Mouse (Mus musculus) CH12F3 (cell line): ENCODE data around the gene Ppie.
"Not testable (repeated sequence)": the region's sequence is repeated elsewhere in the genome, so short reads cannot be mapped to it uniquely, and the experiment has no call there.

ENCODE experiments used
- in situ Hi-C: fragments of 300-500 bp; cut with MboI; formaldehyde crosslinking; loops from 2 replicates; pipeline ENCODE4 v1.14.3; 2020; ENCODE audit warnings: low sequenced_read_pairs

Ppie gene

GRCm38 (mm10) chr4:123139513-123140154 lies at the start of gene Ppie:
TSS of gene Ppie (minus strand) at chr4:123139951.
- in situ Hi-C loops = no loop called here

DNA sequence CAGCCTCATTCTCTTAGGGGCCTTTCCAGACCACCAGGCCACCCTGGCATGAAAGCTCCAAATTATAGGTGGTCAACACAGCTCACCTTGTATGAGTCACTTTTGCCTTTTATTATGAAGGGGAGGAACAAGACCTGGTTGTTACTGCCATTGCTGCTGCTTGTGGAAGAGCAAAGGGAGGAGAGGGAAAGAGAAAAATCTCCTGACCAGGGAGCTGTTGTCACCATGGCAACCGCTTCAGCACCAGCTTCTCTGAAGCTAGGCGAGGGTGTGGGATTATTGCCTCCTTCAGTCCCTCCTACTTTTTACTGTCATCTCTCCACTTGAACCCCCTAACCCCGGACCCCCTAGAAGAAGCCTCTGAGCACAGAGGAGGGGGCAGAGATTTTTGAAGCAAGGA lies 45.1 kb upstream of the Ppie start:
- in situ Hi-C loops = no loop called here

DNA sequence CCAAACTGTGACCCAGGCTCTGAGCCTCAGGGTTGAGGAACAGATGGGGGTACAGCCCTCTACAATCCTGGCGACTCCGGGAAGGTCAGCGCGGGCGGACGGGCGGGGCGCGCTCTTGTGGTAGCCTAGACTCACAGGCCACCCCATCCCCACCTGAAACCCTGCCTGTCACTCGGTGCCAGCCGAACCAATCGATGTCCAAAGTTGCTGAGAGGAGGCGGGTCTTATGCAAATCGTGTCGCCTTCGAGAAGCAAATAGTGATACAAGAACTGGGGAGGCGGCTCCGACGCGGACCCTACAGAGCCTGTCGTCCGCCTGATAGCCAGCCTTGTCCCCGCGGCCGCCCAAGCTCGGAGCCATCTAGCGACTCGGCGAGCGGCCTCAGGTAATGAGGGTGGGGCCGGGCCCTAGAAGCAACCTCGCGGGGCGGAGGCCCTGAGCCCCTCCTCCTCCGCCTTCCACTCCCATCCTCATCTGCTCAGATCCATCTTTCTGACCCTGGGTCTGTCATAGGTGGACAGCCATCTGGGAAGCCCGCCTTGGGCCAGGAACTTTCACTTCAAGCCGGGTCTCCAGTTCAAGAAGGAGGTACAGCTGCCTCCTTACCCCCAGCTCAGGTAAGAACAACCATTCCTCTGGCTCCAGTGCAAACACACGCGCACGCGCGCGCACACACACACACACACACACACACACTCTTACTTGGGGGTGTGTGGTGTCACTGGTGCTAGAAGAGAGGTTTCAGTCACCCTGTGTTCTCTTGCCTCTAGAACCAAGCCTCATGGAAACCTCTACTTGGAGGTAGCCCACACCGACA lies 43.7 kb upstream of the Ppie start:
- in situ Hi-C loops = no loop called here

- in situ Hi-C loops = no loop called here
These were observed 42.8 kb upstream of the Ppie start, which contains the start of gene Hpcal4 for GRCm38 (mm10) chr4:123182328-123183238. TSS of gene Hpcal4 (plus strand) at chr4:123183227.

GRCm38 (mm10) chr4:123171811-123172210 lies 32.1 kb upstream of the Ppie start:
- in situ Hi-C loops = no loop called here

DNA sequence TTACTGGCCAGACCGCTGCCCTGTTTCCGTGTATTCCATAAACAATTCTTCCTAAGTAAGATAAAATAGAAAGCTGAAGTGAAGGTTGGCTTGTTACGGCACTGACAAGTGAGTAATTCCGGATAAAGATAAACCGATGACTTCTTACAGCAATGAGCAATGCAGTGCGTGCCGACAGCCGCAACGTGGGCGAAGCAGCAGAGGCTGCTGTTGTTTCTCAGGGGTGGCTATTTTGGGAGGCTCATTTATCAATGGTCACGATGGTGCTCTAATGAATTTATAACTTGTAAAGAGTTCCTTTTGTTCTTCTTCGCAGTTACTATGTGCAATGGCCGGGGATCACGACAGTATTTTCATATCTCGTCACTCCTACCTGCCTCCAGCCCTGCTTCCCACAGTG lies 24.4 kb upstream of the Ppie start:
- in situ Hi-C loops = no loop called here

- in situ Hi-C loops = no loop called here
These were observed 22.7 kb upstream of the Ppie start for GRCm38 (mm10) chr4:123162305-123162917.

DNA sequence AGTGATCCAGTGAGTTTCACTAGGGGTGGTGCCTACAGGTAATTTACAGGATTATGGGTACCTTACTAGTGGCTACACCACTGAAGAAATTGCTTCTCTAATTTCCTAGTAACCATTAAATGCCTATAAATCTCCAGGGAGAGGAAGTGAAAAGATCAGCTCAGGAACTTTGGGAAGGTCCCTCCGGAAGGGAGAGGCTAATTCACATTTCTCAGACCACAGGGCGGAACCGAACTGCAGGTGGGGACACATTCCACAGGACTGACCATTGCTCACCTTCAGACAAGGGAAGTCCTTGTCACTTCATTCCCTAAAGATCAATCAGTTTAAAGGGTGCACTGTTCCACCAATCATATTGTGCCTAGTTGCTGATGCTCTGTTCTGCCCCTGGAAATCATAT lies 21.5 kb upstream of the Ppie start:
- in situ Hi-C loops = not testable (repeated sequence)

- in situ Hi-C loops = no loop called here
These were observed 20.8 kb upstream of the Ppie start for GRCm38 (mm10) chr4:123160571-123160970.

DNA sequence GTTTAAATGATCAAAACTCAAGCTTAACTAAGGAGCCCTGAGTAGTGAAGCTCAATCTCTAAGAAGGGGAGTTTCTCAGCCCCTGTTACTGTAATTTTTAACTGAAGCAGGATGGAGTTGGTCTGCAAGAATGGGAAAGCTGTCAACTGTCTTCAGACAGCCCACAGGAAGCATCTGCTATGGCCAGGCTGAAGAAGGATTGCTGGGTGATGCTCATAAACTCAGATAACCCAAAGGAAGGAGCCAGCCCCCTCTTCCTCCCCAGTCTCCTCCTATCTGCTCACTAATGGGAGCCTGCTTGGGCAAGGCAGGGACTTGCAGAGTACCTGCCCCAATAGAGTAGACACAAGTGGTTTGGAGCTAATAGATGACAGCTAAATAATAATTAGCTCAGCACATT lies 16.1 kb upstream of the Ppie start:
- in situ Hi-C loops = no loop called here

DNA sequence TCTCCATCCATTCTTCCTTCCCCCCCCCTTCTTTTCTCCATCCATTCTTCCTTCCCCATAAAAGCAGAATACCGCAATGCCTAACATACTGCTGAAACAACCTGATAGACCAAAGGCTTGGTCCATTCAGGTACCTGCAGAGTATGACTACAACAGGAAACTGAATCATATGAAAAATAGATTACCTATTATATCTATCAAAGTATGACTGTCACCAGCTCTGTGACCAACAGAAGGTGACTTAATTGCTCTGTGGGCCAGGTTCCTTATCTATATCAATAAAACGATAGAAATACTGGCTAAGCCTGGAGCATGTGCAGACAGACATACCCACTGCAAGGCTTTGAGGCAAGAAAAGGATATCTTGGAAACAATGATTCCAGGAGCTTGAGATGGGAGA lies 15.7 kb upstream of the Ppie start:
- in situ Hi-C loops = no loop called here

- in situ Hi-C loops = no loop called here
These were observed 15.3 kb upstream of the Ppie start for GRCm38 (mm10) chr4:123155004-123155403.

- in situ Hi-C loops = no loop called here
These were observed 13.2 kb upstream of the Ppie start for GRCm38 (mm10) chr4:123152976-123153375.

DNA sequence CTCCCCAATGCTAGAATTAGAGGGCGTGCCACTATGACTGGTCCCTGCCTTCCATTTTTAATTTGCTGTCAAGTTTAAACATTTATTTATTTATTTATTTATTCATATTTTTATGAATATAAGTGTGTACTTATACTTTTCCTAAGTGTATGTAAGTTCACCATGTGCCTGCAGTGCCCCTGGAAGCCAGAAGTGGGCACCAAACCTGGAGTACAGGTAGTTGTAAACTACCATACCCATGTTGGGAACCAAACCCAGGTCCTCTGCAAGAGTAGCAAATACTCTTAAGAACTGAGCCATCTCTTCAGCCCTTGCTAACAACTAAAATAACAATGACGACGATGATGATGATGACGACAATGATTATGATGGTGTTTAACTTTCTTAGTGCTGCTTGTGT lies 12.3 kb upstream of the Ppie start:
- in situ Hi-C loops = no loop called here

DNA sequence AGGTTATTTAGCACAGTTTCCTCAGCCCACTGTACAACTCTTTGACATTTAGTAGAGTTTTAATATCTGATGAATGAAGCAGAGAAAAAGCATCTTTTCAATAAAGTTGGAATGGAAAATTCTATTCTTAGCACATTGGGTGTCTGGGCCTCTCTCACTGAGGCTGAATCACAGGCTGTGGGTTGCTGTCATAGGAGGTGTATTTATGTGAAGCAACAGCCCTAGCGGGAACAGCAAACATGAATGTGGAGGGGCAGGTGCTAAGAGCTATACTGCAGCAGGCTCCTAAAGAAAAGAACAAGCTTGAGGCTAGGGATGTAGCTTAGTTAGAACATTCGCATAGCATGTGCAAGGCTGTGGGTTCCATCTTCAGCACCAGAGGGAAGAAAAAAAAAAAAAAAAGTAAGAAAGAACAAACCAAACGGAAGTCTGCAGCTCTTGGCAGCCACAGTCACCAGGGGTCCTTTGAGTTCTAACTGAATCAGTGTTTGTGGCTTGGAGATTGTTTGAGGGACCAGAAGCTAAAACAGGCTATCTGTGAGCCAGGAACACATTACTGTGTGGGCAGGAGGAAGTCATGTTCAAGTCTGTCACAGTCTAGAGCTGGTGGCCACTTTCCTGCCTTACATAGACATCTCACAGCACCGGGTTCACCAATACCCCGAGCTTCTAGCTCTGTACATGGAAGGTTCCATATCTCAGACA lies 7.8 kb upstream of the Ppie start:
- in situ Hi-C loops = no loop called here

GRCm38 (mm10) chr4:123137551-123137950 lies 2.2 kb downstream of the Ppie start:
- in situ Hi-C loops = no loop called here

GRCm38 (mm10) chr4:123127051-123127450 lies 12.7 kb downstream of the Ppie start:
- in situ Hi-C loops = no loop called here

GRCm38 (mm10) chr4:123126626-123127025 lies 13.1 kb downstream of the Ppie start:
- in situ Hi-C loops = no loop called here

DNA sequence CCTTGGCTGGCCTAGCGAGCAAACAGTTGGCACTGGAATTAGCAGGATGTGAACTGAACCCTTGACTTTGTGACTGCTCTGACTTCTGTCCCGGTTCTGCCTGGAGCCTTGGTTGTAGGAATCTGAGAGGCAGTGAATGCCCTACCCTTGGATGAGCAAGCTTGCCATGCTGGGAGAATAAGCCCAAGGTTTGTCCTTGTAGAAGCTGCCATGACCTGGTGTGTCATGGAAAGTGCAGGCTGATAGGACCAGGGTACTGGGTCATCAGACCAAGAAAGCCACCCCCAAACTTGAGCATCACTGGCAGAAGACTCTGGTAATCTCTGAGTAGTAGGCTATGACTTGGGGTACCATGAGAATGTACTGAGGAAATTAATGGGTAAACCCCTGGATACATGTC lies 18.5 kb downstream of the Ppie start:
- in situ Hi-C loops = no loop called here

GRCm38 (mm10) chr4:123116640-123117039 lies 23.1 kb downstream of the Ppie start:
- in situ Hi-C loops = not testable (repeated sequence)
